Mouse (Mus musculus) left cerebral cortex, adult 18-20 months (tissue): ENCODE measurements around the gene Def6. TPM values are rescaled to one million over a fixed set of nuclear protein-coding genes. Genes with fewer than 3 reads are reported as not detected.

Experiments used
- DNase-seq, 2 experiments: peaks; one replicate each; pipeline ENCODE4 v3.0.0; 2021 to 2022; ENCODE audit warnings: low spot score in 2 of 2, mixed read lengths in 1 of 2
- total RNA-seq, 2 experiments: library from RNA; stranded (reverse); gene quantifications; 2 replicates each; pipeline ENCODE4 v1.2.3; 2021

Def6 gene
- total RNA-seq, 2 experiments from 2014 or later: 3.1 to 4.1 TPM

- DNase-seq: no peak
These were observed 30.3 kb downstream of the Def6 start for GRCm38 (mm10) chr17:28237874-28238273.

GRCm38 (mm10) chr17:28240846-28241245 is 33.3 kb downstream of the Def6 start:
- no peak for DNase-seq

GRCm38 (mm10) chr17:28242296-28242695 is 34.7 kb downstream of the Def6 start:
- no peak for DNase-seq

GRCm38 (mm10) chr17:28244214-28244613 is 36.6 kb downstream of the Def6 start:
- DNase-seq: no peak

GRCm38 (mm10) chr17:28244714-28245113 is 37.1 kb downstream of the Def6 start:
- no peak for DNase-seq

GRCm38 (mm10) chr17:28246640-28247039 is 39.1 kb downstream of the Def6 start:
- no peak for DNase-seq

- no peak for DNase-seq
These were observed 40.0 kb downstream of the Def6 start for GRCm38 (mm10) chr17:28247613-28248012.

GRCm38 (mm10) chr17:28249062-28249461 is 41.5 kb downstream of the Def6 start:
- DNase-seq: no peak

GRCm38 (mm10) chr17:28251579-28252280 is 44.2 kb downstream of the Def6 start:
- DNase-seq: no peak

GRCm38 (mm10) chr17:28252281-28252648 is 44.7 kb downstream of the Def6 start:
- no peak for DNase-seq

GRCm38 (mm10) chr17:28253216-28253615 is 45.6 kb downstream of the Def6 start:
- no peak for DNase-seq

GRCm38 (mm10) chr17:28254804-28255203 is 47.2 kb downstream of the Def6 start:
- DNase-seq: no peak

- no peak for DNase-seq
These were observed 48.1 kb downstream of the Def6 start for GRCm38 (mm10) chr17:28255651-28256050.

- no peak for DNase-seq
These were observed 49.2 kb downstream of the Def6 start for GRCm38 (mm10) chr17:28256651-28257328.

GRCm38 (mm10) chr17:28258325-28258724 is 50.7 kb downstream of the Def6 start:
- no peak for DNase-seq

- DNase-seq: no peak
These were observed 52.4 kb downstream of the Def6 start for GRCm38 (mm10) chr17:28259890-28260542.

GRCm38 (mm10) chr17:28260543-28260909 is 52.9 kb downstream of the Def6 start:
- no peak for DNase-seq

- DNase-seq: no peak
These were observed 54.2 kb downstream of the Def6 start for GRCm38 (mm10) chr17:28261795-28262194.

GRCm38 (mm10) chr17:28263181-28263894 is 55.8 kb downstream of the Def6 start:
- peak; percentile 41 to 44 for DNase-seq

GRCm38 (mm10) chr17:28267251-28267650 is 59.7 kb downstream of the Def6 start:
- no peak for DNase-seq

- DNase-seq: no peak
These were observed 62.6 kb downstream of the Def6 start for GRCm38 (mm10) chr17:28270165-28270564.
